Mouse (Mus musculus): Measurements from ENCODE around the gene Rps16.

GRCm38 (mm10) chr7:28390331-28390730 lies 39.9 kb downstream of the Rps16 start:
- TF ChIP-seq CTCF (IDR thresholded peaks at IDR 0.05; ENCODE audit: low read depth, low read length) (no peak), TAL1 (conservative IDR thresholded peaks at IDR 0.05; ENCODE audit: low read depth, low read length) (no peak), GATA2 (IDR thresholded peaks at IDR 0.05; ENCODE audit: borderline replicate concordance, low read depth, low read length) (no peak), POLR2AphosphoS5 (IDR thresholded peaks at IDR 0.05; ENCODE audit: insufficient replicate concordance, low read depth, low read length) (no peak)

Measured in G1E (cell line).